Mouse (Mus musculus): ENCODE measurements around the gene Dse. TPM values are rescaled to one million over a fixed set of nuclear protein-coding genes. Genes with fewer than 3 reads are reported as not detected.
"Not testable (repeated sequence)": the region's sequence is repeated elsewhere in the genome, so short reads cannot be mapped to it uniquely, and the experiment has no call there.

The Dse gene
- polyA plus RNA-seq (2014; fragmentation: Nextera tagmentation; extraction: Ambion mirVana), result 16.5 and 17.8 TPM in 2 replicates

GRCm38 (mm10) chr10:34207503-34207850 lies at the start of gene Dse:
Dse (minus strand) TSS chr10:34207715.
- ATAC-seq (replicated peaks; ENCODE audit: low FRiP score), result peak; percentile 31
- H3K27me3 ChIP-seq (ENCODE audit: control insufficient read depth, insufficient read depth, low read length), result no peaks in the 10 kb centered on the region
- peak within 1 kb of the TSS; percentile 86 for H3K9ac ChIP-seq (ENCODE audit: low read length)
- 0% methylated on average over 14 of the region's 14 CpGs for WGBS
- no peaks in the 10 kb centered on the region for H3K4me1 ChIP-seq (replicated peaks; ENCODE audit: control insufficient read depth, insufficient read depth, low read length)
- peak within 1 kb of the TSS; percentile 62 for H3K27ac ChIP-seq (ENCODE audit: low read depth, low read length)
- no peaks in the 10 kb centered on the region for H3K36me3 ChIP-seq (ENCODE audit: control insufficient read depth, insufficient read depth, low read length)
- peak within 1 kb of the TSS; percentile 74 for H3K4me2 ChIP-seq (ENCODE audit: low read depth, low read length, severe bottlenecking)
- no peaks in the 10 kb centered on the region for H3K9me3 ChIP-seq (ENCODE audit: control insufficient read depth, low read length)
- no peak for DNase-seq (ENCODE audit: low spot score)
- peak within 1 kb of the TSS; percentile 80 for H3K4me3 ChIP-seq (ENCODE audit: low read depth, low read length)

GRCm38 (mm10) chr10:34252833-34253232 lies 45.3 kb upstream of the Dse start:
- not testable (repeated sequence) for H3K4me3 ChIP-seq (ENCODE audit: low read depth, low read length); H3K4me1 ChIP-seq (replicated peaks; ENCODE audit: control insufficient read depth, insufficient read depth, low read length); H3K4me2 ChIP-seq (ENCODE audit: low read depth, low read length, severe bottlenecking); H3K27ac ChIP-seq (ENCODE audit: low read depth, low read length); DNase-seq (ENCODE audit: low spot score); ATAC-seq (replicated peaks; ENCODE audit: low FRiP score); H3K9me3 ChIP-seq (ENCODE audit: control insufficient read depth, low read length); H3K36me3 ChIP-seq (ENCODE audit: control insufficient read depth, insufficient read depth, low read length); H3K27me3 ChIP-seq (ENCODE audit: control insufficient read depth, insufficient read depth, low read length); H3K9ac ChIP-seq (ENCODE audit: low read length)
- WGBS, result 90% methylated on average over 9 of the region's 9 CpGs

DNA sequence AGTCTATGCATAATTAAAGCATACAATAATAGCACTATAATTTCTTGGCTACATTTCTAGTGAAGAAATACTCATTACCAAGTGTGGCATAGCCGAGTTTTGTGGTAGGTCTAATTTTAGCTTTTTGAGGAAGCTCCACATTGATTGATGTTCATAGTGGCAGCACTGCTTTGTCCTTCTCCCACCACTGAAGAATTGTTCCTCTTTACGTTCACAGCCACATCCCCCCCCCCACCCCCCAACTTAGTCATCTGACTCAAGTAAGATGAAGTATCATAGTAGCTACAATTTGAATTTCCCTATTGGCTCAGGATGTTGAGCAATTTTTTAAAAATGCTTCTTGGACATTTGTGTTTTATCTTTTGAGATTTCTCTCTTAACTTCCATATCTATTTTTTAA lies 42.1 kb upstream of the Dse start:
- Histone ChIP-seq H3K4me1 (replicated peaks; ENCODE audit: control insufficient read depth, insufficient read depth, low read length) (no peaks in the 10 kb centered on the region), H3K27me3 (ENCODE audit: control insufficient read depth, insufficient read depth, low read length) (no peaks in the 10 kb centered on the region), H3K9me3 (ENCODE audit: control insufficient read depth, low read length) (no peaks in the 10 kb centered on the region), H3K4me2 (ENCODE audit: low read depth, low read length, severe bottlenecking) (no peak overlapping the region), H3K27ac (ENCODE audit: low read depth, low read length) (no peak overlapping the region), H3K9ac (ENCODE audit: low read length) (no peak overlapping the region), H3K4me3 (ENCODE audit: low read depth, low read length) (no peak overlapping the region), H3K36me3 (ENCODE audit: control insufficient read depth, insufficient read depth, low read length) (no peaks in the 10 kb centered on the region)
- no peak for ATAC-seq (replicated peaks; ENCODE audit: low FRiP score)
- WGBS, result 76% methylated on average over 2 of the region's 2 CpGs
- no peak for DNase-seq (ENCODE audit: low spot score)

DNA sequence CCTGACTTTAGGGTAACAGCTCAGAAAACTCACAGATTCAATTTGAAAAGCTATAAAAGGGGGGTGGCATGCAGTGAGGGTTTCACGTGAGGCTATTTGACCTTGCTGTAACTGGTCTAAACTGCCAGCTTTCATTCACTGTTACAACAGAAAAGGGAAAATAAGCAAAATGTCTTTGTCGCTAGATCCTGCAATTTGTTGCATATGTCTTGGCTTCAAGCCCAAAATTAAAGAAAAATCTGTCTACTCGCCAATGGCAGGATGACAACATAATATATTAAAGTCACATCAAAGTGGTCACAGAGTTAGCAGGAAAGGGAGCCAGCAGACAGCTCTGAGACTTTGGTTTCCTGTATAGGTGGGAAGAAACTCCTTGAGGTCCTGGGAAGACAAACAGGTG lies 40.2 kb upstream of the Dse start:
- no peaks in the 10 kb centered on the region for H3K36me3 ChIP-seq (ENCODE audit: control insufficient read depth, insufficient read depth, low read length)
- DNase-seq (ENCODE audit: low spot score), result no peak

DNA sequence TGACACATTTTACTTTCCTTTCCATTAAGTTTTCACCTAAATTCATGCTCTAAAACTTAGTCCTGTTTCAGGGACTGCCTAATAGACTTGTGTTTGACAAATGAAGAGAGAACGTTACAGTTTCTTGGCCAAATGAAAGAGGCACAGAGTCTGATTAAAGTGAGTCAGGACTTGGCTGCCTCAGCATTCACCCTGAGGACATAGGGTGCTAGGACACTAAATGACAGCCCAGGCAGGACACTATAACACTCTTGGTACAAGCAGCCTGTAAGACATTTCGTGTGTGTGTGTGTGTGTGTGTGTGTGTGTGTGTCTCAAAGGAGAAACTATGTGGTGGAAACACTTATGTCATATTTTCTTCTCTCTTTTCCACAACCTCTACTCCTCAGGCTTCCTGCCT lies 38.6 kb upstream of the Dse start:
- DNase-seq (ENCODE audit: low spot score) (no peak), ATAC-seq (replicated peaks; ENCODE audit: low FRiP score) (no peak)
- Histone ChIP-seq H3K9ac (ENCODE audit: low read length) (no peak overlapping the region), H3K4me2 (ENCODE audit: low read depth, low read length, severe bottlenecking) (no peak overlapping the region), H3K36me3 (ENCODE audit: control insufficient read depth, insufficient read depth, low read length) (no peaks in the 10 kb centered on the region), H3K27ac (ENCODE audit: low read depth, low read length) (no peak overlapping the region), H3K27me3 (ENCODE audit: control insufficient read depth, insufficient read depth, low read length) (no peaks in the 10 kb centered on the region), H3K4me1 (replicated peaks; ENCODE audit: control insufficient read depth, insufficient read depth, low read length) (no peaks in the 10 kb centered on the region), H3K9me3 (ENCODE audit: control insufficient read depth, low read length) (no peaks in the 10 kb centered on the region), H3K4me3 (ENCODE audit: low read depth, low read length) (no peak overlapping the region)
- WGBS, result 86% methylated on average over 2 of the region's 2 CpGs

More for the DNA sequence above, 40.2 kb upstream of the Dse start:
- ATAC-seq (replicated peaks; ENCODE audit: low FRiP score), result no peak
- Histone ChIP-seq H3K27ac (ENCODE audit: low read depth, low read length) (no peak overlapping the region), H3K9me3 (ENCODE audit: control insufficient read depth, low read length) (no peaks in the 10 kb centered on the region), H3K4me3 (ENCODE audit: low read depth, low read length) (no peak overlapping the region), H3K9ac (ENCODE audit: low read length) (no peak overlapping the region), H3K4me1 (replicated peaks; ENCODE audit: control insufficient read depth, insufficient read depth, low read length) (no peaks in the 10 kb centered on the region), H3K27me3 (ENCODE audit: control insufficient read depth, insufficient read depth, low read length) (no peaks in the 10 kb centered on the region), H3K4me2 (ENCODE audit: low read depth, low read length, severe bottlenecking) (no peak overlapping the region)
- WGBS, result 52% methylated on average over 3 of the region's 3 CpGs

GRCm38 (mm10) chr10:34244745-34245144 lies 37.2 kb upstream of the Dse start:
- H3K27me3 ChIP-seq (ENCODE audit: control insufficient read depth, insufficient read depth, low read length), result no peaks in the 10 kb centered on the region
- H3K36me3 ChIP-seq (ENCODE audit: control insufficient read depth, insufficient read depth, low read length), result no peaks in the 10 kb centered on the region
- no peaks in the 10 kb centered on the region for H3K4me1 ChIP-seq (replicated peaks; ENCODE audit: control insufficient read depth, insufficient read depth, low read length)
- H3K9me3 ChIP-seq (ENCODE audit: control insufficient read depth, low read length), result no peaks in the 10 kb centered on the region
- no peak overlapping the region for H3K4me3 ChIP-seq (ENCODE audit: low read depth, low read length)
- no peak overlapping the region for H3K4me2 ChIP-seq (ENCODE audit: low read depth, low read length, severe bottlenecking)
- DNase-seq (ENCODE audit: low spot score), result no peak
- no peak overlapping the region for H3K9ac ChIP-seq (ENCODE audit: low read length)
- no peak for ATAC-seq (replicated peaks; ENCODE audit: low FRiP score)
- WGBS, result 89% methylated on average over 5 of the region's 5 CpGs
- H3K27ac ChIP-seq (ENCODE audit: low read depth, low read length), result no peak overlapping the region

DNA sequence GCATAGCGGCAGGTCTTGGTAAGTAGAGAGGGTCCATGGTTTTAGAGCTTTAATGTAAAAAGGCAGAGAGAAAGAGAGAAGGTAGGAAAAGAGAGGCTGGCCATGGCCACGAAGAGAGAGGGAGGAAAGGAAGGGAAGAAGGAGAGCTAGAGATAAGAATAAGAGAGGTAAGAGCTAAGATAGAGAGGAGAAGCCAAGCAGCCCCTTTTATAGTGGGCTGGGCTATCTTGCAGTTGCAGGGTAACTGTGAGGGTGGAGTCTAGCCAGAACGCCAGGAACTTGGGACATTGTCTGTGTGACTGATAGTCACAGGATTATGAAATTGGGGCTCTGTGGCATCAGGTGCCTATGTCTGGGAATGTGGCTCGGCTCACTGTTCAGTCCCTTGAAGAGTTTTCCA lies 31.0 kb upstream of the Dse start:
- H3K4me1 ChIP-seq (replicated peaks; ENCODE audit: control insufficient read depth, insufficient read depth, low read length), result no peaks in the 10 kb centered on the region
- H3K9ac ChIP-seq (ENCODE audit: low read length), result no peak overlapping the region
- 82% methylated on average over 4 of the region's 4 CpGs for WGBS
- H3K4me2 ChIP-seq (ENCODE audit: low read depth, low read length, severe bottlenecking), result no peak overlapping the region
- H3K27ac ChIP-seq (ENCODE audit: low read depth, low read length), result no peak overlapping the region
- H3K27me3 ChIP-seq (ENCODE audit: control insufficient read depth, insufficient read depth, low read length), result no peaks in the 10 kb centered on the region
- DNase-seq (ENCODE audit: low spot score), result no peak
- ATAC-seq (replicated peaks; ENCODE audit: low FRiP score), result no peak
- H3K9me3 ChIP-seq (ENCODE audit: control insufficient read depth, low read length), result no peaks in the 10 kb centered on the region
- H3K4me3 ChIP-seq (ENCODE audit: low read depth, low read length), result no peak overlapping the region
- no peaks in the 10 kb centered on the region for H3K36me3 ChIP-seq (ENCODE audit: control insufficient read depth, insufficient read depth, low read length)

DNA sequence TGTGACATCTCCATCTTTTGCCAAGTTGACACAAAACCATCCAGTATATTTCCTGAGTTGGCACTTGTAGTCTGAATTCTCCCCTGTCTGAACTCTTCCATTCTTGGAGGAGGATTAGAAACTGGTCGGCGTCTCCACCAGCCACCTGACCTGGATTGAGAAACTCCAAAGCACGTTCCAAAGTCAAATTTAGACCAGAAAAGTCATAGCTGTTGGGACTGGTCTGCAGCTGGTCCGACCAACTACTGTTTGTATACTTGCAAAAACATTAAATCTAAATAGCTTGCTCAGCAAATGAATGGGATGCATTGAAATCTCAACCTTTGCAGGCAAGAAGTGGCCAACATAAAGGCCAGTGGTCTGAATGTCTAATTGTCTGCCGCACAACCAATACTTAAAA lies 29.1 kb upstream of the Dse start:
- DNase-seq (ENCODE audit: low spot score) (no peak), ATAC-seq (replicated peaks; ENCODE audit: low FRiP score) (no peak)
- WGBS, result 85% methylated on average over 5 of the region's 5 CpGs

GRCm38 (mm10) chr10:34235384-34235783 lies 27.9 kb upstream of the Dse start:
- H3K4me2 ChIP-seq (ENCODE audit: low read depth, low read length, severe bottlenecking), result no peak overlapping the region
- H3K27me3 ChIP-seq (ENCODE audit: control insufficient read depth, insufficient read depth, low read length), result no peaks in the 10 kb centered on the region
- no peak overlapping the region for H3K27ac ChIP-seq (ENCODE audit: low read depth, low read length)
- H3K9ac ChIP-seq (ENCODE audit: low read length), result no peak overlapping the region
- H3K36me3 ChIP-seq (ENCODE audit: control insufficient read depth, insufficient read depth, low read length), result no peaks in the 10 kb centered on the region
- no peaks in the 10 kb centered on the region for H3K9me3 ChIP-seq (ENCODE audit: control insufficient read depth, low read length)
- 51% methylated on average over 3 of the region's 3 CpGs for WGBS
- H3K4me3 ChIP-seq (ENCODE audit: low read depth, low read length), result no peak overlapping the region
- DNase-seq (ENCODE audit: low spot score) (no peak), ATAC-seq (replicated peaks; ENCODE audit: low FRiP score) (no peak)
- H3K4me1 ChIP-seq (replicated peaks; ENCODE audit: control insufficient read depth, insufficient read depth, low read length), result no peaks in the 10 kb centered on the region

More for the DNA sequence above, 29.1 kb upstream of the Dse start:
- no peaks in the 10 kb centered on the region for H3K27me3 ChIP-seq (ENCODE audit: control insufficient read depth, insufficient read depth, low read length)
- H3K4me2 ChIP-seq (ENCODE audit: low read depth, low read length, severe bottlenecking), result no peak overlapping the region
- no peak overlapping the region for H3K27ac ChIP-seq (ENCODE audit: low read depth, low read length)
- H3K9me3 ChIP-seq (ENCODE audit: control insufficient read depth, low read length), result no peaks in the 10 kb centered on the region
- no peaks in the 10 kb centered on the region for H3K4me1 ChIP-seq (replicated peaks; ENCODE audit: control insufficient read depth, insufficient read depth, low read length)
- H3K9ac ChIP-seq (ENCODE audit: low read length), result no peak overlapping the region
- no peak overlapping the region for H3K4me3 ChIP-seq (ENCODE audit: low read depth, low read length)
- H3K36me3 ChIP-seq (ENCODE audit: control insufficient read depth, insufficient read depth, low read length), result no peaks in the 10 kb centered on the region

All from forebrain, embryonic 11.5 days (tissue).